Mouse (Mus musculus): Measurements from ENCODE around the gene Agrn. TPM values are rescaled to one million over a fixed set of nuclear protein-coding genes. Genes with fewer than 3 reads are reported as not detected.

Gene Agrn
- 120 and 122 TPM in 2 replicates for polyA plus RNA-seq (2015; fragmentation: Nextera tagmentation; extraction: Ambion mirVana)

DNA sequence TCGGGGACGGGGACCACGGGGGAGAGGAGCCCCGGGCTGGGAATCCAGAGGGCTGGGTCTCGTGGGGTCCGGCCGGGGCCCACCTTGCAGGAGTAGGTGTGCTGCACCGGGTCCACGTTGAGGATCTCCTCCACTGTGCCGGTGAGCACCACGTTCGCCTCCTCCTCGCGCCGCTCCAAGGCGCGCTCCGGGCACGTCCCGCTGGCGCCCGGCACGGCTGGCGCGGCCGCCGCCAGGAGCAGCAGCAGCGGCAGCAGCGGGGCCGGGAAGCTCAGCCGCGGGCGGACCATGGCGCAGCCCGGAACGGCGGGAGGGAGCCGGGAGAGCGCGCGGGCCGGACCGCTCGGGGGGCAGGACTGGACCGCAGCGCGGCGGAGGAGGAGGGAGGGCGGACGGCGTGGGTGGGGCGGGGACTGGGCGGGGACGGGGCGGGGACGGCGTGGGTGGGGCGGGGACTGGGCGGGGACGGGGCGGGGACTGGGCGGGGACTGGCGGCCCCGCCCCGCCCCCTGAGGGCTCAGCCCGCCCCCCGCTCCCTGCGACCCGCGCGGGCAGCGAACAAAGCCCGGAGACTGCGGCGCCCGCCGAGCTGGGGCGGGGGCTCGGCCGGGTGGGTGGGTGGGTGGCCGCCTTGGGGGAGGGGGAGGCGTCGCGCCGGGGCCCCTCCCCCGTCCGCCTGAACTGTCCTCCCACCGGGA, at the start of gene Agrn:
Gene Agrn (minus strand): TSS at position 358 of the 698 bp plus-strand sequence.
- H3K27me3 ChIP-seq: peaks cover 3% of the 10 kb centered on the region; the same call in 1 of the 2 replicates
- H3K4me1 ChIP-seq (replicated peaks): peaks cover 44% of the 10 kb centered on the region
- no peaks in the 10 kb centered on the region for H3K9me3 ChIP-seq
- H3K27ac ChIP-seq (replicated peaks): peak within 1 kb of the TSS; percentile 97
- WGBS: under 1% methylated on average over 33 of the region's 88 CpGs
- peak within 1 kb of the TSS; percentile 95 for H3K9ac ChIP-seq
- peak; percentile 78 for ATAC-seq (ENCODE audit: low read depth)
- H3K36me3 ChIP-seq: peaks cover 29% of the 10 kb centered on the region
- H3K4me3 ChIP-seq: peak within 1 kb of the TSS; percentile 91
- peak within 1 kb of the TSS; percentile 88 for H3K4me2 ChIP-seq

DNA sequence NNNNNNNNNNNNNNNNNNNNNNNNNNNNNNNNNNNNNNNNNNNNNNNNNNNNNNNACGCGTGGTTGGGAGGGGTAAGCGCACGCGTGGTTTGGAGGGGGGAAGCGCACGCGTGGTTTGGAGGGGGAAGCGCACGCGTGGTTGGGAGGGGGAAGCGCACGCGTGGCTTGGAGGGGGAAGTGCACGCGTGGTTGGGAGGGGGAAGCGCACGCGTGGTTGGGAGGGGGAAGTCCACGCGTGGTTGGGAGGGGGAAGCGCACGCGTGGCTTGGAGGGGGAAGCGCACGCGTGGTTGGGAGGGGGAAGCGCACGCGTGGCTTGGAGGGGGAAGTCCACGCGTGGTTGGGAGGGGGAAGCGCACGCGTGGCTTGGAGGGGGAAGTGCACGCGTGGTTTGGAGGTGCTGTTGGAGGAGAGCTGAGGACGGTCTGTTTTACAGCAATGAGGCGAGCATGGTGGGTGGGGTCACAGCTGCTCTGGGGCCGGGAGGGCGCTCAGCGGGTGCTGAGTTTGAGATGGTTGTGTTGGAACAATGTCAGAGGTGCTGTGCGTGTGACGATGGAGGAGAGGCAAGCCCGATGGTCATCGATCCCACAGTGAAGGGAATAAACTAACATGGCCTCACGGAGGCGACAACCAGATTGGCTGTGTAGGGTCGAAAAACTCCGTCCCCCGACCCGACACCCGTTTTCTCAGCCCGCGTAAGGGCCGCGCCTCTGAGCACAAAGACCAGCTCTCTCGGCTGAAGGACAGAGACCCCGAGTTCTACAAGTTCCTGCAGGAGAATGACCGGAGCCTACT, 39.6 kb upstream of the Agrn start:
- Histone ChIP-seq H3K9me3 (no peaks in the 10 kb centered on the region), H3K27ac (replicated peaks) (0 out of 2 replicates have a peak overlapping the region, but pooled peaks have one; percentile 42), H3K9ac (peak overlapping the region; percentile 54; the same call in 1 of the 2 replicates), H3K4me3 (peak overlapping the region; percentile 90), H3K4me1 (replicated peaks) (peaks cover 28% of the 10 kb centered on the region), H3K4me2 (peak overlapping the region; percentile 95), H3K27me3 (no peaks in the 10 kb centered on the region), H3K36me3 (peaks cover 60% of the 10 kb centered on the region)
- 21% methylated on average over 55 of the region's 60 CpGs for WGBS
- ATAC-seq (ENCODE audit: low read depth): no peak

DNA sequence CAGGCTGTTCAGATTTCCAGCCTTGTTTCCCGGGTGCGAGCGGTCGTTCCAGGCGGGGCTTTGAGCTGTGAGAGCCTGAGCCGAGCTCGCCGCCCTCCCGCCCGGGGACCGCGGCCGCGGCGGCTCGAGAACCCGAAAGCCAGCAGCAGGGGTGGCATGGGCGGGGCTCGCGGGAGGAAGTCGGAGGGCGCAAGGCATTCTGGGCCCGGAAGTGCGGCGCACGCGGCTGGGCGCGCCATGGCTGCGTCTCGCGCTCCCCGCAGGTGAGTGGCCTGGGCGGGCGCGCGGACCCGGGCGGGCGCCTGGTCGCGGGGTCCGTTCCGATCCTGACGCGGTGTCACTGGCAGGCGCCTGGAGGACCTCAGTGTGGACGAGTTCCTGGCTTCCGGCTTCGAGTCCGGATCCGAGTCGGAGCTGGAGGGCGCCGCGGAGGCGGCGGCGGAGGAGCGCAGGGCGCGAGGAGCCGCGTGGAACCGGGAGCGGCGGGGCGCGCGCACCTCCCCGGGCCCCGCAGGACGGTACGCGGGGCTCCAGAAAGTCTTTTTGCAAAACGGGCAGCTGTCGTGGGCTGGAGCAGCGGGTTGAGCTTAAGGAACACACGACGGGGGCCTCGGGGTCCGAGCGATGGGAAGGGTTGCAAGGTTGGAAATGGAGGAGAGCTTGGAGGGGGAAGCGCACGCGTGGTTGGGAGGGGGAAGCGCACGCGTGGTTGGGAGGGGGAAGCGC, 38.7 kb upstream of the Agrn start, which contains the start of gene Noc2l:
Gene Noc2l (plus strand): TSS at position 203 of the 726 bp plus-strand sequence.
- under 1% methylated on average over 90 of the region's 90 CpGs for WGBS

DNA sequence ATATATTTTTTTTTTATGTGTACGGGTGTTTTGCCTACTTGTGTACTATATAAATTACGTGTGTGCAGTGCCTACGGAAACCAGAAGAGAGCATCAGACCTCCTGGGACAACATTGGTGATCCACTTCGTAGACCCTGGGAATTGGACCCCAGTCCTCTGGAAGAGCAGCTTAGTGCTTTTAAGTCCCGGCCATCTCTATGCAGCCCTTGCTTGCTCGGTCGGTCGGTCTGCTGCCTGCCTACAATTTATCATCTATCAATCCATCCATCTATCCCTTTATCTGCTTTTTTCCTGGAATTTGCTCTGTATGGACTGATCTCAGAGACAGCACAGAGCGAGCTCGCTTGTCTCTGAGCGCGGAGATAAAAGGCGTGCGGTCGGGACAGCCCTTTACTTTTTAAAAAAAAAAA, 38.1 kb upstream of the Agrn start:
- peaks cover 60% of the 10 kb centered on the region for H3K36me3 ChIP-seq
- peak overlapping the region; percentile 79 for H3K9ac ChIP-seq
- peaks cover 28% of the 10 kb centered on the region for H3K4me1 ChIP-seq (replicated peaks)
- peak; percentile 44 for ATAC-seq (ENCODE audit: low read depth)
- WGBS: under 1% methylated on average over 15 of the region's 15 CpGs
- H3K27ac ChIP-seq (replicated peaks): peak overlapping the region; percentile 94
- peak overlapping the region; percentile 95 for H3K4me2 ChIP-seq
- H3K27me3 ChIP-seq: no peaks in the 10 kb centered on the region
- peak overlapping the region; percentile 90 for H3K4me3 ChIP-seq
- no peaks in the 10 kb centered on the region for H3K9me3 ChIP-seq

More for the DNA sequence above, 38.7 kb upstream of the Agrn start, which contains the start of gene Noc2l:
- H3K4me3 ChIP-seq: peak within 1 kb of the TSS; percentile 90
- H3K9me3 ChIP-seq: no peaks in the 10 kb centered on the region
- peaks cover 60% of the 10 kb centered on the region for H3K36me3 ChIP-seq
- H3K4me1 ChIP-seq (replicated peaks): peaks cover 28% of the 10 kb centered on the region
- peak; percentile 88 for ATAC-seq (ENCODE audit: low read depth)
- H3K27me3 ChIP-seq: no peaks in the 10 kb centered on the region
- peak within 1 kb of the TSS; percentile 95 for H3K4me2 ChIP-seq
- H3K9ac ChIP-seq: peak within 1 kb of the TSS; percentile 86
- H3K27ac ChIP-seq (replicated peaks): peak within 1 kb of the TSS; percentile 94

DNA sequence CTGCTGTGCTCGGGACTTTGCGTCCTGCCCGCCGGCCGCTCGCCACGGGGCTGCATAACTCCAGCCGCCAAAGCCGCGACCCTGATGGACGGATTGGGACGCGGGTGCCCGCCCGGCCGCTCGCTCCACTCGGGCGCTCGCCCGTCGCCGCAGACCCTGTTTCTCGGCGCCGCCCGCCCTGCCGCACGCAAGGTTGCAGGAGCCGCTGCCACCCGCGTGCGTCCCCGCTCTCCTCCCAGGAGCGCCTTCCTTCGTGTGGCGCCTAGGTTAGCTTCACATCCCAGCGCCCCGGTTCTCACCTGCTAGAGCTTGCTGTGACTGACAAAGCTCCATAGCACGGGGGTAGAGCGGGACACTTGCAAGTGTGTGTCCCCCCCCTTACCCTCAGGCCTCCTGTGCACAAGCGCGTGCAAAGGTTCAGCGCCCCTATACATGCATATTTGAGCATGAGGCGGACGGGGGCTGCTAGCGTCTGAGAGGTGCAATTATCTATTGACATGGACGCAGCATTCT, 37.5 kb upstream of the Agrn start, which contains the start of gene Plekhn1:
Gene Plekhn1 (minus strand): TSS at position 157 of the 513 bp plus-strand sequence.
- Histone ChIP-seq H3K4me1 (replicated peaks) (peaks cover 28% of the 10 kb centered on the region), H3K9me3 (no peaks in the 10 kb centered on the region), H3K27ac (replicated peaks) (peak within 1 kb of the TSS; percentile 94), H3K4me3 (peak within 1 kb of the TSS; percentile 90), H3K4me2 (peak within 1 kb of the TSS; percentile 95), H3K9ac (peak within 1 kb of the TSS; percentile 86), H3K36me3 (peaks cover 60% of the 10 kb centered on the region), H3K27me3 (no peaks in the 10 kb centered on the region)
- under 1% methylated on average over 41 of the region's 48 CpGs for WGBS
- ATAC-seq (ENCODE audit: low read depth): peak; percentile 45

DNA sequence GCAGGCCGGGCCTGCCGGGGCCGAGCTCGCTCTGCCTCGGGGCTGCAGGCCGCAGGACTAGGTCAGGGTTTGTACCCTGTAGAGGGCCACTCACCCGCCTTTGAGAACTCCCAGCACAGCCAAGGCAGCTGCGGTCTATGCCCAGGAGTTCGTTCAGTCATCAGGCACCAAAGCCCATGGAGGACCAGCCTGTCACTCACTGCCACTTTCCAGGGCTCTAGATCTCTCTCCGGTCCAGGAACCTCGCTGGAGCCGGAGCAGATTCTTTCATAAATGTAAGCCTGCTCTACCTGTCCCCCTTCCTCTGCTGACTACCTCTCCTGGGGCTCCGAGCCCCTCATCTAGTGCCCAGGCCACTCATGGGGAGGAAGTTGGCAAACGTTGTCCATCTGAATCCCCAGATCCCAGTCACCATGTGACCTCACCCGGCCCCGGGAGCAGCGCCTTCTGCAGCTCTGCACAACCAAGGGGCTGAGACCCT, 36.8 kb upstream of the Agrn start:
- Histone ChIP-seq H3K27me3 (no peaks in the 10 kb centered on the region), H3K4me1 (replicated peaks) (peaks cover 28% of the 10 kb centered on the region), H3K4me3 (peak overlapping the region; percentile 90), H3K27ac (replicated peaks) (peak overlapping the region; percentile 89), H3K36me3 (peaks cover 60% of the 10 kb centered on the region), H3K4me2 (peak overlapping the region; percentile 95), H3K9me3 (no peaks in the 10 kb centered on the region), H3K9ac (peak overlapping the region; percentile 86)
- peak; percentile 32; the same call in 1 of the 2 replicates for ATAC-seq (ENCODE audit: low read depth)
- 1% methylated on average over 17 of the region's 17 CpGs for WGBS

DNA sequence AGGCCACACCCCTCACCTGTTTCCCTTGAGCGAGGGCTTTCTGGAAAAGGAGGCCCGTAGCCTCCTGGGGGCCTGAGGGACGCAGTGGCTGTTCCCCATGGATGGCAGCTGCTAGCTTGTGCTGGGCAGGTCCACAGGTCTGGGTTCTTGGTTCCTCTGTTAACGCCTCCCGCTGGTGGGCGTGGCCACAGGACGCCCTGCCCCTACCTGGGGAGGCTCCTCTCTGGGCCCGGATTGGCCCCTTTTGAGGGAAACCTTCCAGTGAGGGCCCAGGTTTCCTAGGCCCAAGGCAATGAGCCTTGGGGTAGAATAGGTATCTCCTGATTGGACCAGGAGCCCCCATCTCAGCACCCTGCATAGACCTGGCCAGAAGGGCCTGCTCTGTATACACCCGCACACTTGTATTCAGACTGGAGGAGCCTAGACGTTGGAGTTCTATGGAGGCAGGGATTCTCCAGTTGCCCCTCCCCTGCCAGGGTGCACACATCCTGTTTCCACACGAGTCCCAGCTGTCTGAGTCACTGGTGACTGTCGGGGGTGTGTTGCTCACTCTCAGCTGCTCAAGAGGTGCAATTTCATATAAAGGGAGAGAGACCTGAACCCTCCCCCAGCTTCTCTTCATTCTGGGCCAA, 31.2 kb upstream of the Agrn start:
- Histone ChIP-seq H3K4me1 (replicated peaks) (peaks cover 17% of the 10 kb centered on the region), H3K4me2 (no peak overlapping the region; the same call in 1 of the 2 replicates), H3K9ac (peak overlapping the region; percentile 31; the same call in 1 of the 2 replicates), H3K27me3 (no peaks in the 10 kb centered on the region), H3K36me3 (peaks cover 53% of the 10 kb centered on the region), H3K4me3 (no peak overlapping the region), H3K9me3 (no peaks in the 10 kb centered on the region), H3K27ac (replicated peaks) (no peak overlapping the region)
- no peak for ATAC-seq (ENCODE audit: low read depth)
- WGBS: 21% methylated on average over 12 of the region's 12 CpGs

DNA sequence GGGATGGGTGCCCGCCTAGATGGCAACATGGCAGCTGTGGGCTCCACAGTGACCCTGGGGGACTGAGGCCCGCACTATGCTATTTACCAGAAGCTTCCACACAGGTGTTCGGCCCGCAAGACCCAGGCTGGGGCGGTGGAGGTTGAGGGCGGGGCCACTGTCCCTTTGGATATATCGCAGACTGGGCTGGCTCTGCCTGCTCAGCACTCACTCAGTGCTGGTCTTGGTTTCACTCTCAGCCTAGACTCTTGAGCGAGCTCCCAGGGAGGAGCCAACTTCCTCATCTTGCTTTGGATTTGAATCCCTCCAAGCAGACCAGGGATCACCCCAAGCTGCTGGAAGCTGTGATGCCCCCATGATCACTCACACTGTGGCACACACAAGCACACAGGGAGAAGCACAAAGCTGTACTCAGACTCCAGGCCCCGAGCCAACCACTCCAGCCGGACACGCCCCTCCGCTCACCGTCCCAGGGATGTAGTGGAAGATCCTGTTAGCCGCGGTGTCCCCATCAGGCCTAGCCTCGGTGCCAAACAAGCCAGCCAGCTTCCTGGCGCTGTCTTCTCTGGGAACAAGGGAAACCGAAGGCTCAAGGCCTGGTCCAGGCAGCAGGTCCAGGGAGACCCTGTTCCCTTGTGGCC, 30.6 kb upstream of the Agrn start:
- H3K36me3 ChIP-seq: peaks cover 52% of the 10 kb centered on the region
- WGBS: 41% methylated on average over 18 of the region's 18 CpGs

DNA sequence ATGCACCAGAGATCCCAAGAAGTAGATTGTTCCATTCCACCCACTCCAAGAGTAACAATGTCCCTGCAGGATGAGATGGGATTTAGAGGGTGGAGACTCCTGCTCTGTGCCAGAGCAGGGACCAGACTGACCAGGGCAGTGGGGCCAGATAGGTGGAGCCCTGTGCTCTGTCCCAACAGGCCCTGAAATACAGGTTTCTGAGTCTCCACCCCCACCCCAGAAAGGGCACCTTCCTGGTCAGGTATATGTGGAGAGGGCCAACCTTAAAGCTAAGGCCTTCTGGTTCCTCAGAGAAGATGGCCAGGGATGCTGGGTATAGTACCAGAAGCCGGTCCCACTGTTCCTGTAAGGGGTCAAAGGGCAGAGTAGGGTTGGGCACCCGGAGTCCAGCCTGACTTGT, 27.0 kb upstream of the Agrn start:
- no peak for ATAC-seq (ENCODE audit: low read depth)
- peaks cover 41% of the 10 kb centered on the region for H3K36me3 ChIP-seq
- H3K9me3 ChIP-seq: no peaks in the 10 kb centered on the region
- H3K9ac ChIP-seq: no peak overlapping the region
- H3K4me3 ChIP-seq: no peak overlapping the region
- H3K27ac ChIP-seq (replicated peaks): no peak overlapping the region
- H3K4me1 ChIP-seq (replicated peaks): peaks cover 9% of the 10 kb centered on the region
- H3K4me2 ChIP-seq: no peak overlapping the region
- no peaks in the 10 kb centered on the region for H3K27me3 ChIP-seq
- WGBS: 82% methylated on average over 2 of the region's 2 CpGs

More for the DNA sequence above, 30.6 kb upstream of the Agrn start:
- Histone ChIP-seq H3K9ac (peak overlapping the region; percentile 31; the same call in 1 of the 2 replicates), H3K27ac (replicated peaks) (no peak overlapping the region), H3K4me1 (replicated peaks) (peaks cover 11% of the 10 kb centered on the region), H3K9me3 (no peaks in the 10 kb centered on the region), H3K4me3 (no peak overlapping the region), H3K4me2 (no peak overlapping the region; the same call in 1 of the 2 replicates), H3K27me3 (no peaks in the 10 kb centered on the region)
- ATAC-seq (ENCODE audit: low read depth): no peak

DNA sequence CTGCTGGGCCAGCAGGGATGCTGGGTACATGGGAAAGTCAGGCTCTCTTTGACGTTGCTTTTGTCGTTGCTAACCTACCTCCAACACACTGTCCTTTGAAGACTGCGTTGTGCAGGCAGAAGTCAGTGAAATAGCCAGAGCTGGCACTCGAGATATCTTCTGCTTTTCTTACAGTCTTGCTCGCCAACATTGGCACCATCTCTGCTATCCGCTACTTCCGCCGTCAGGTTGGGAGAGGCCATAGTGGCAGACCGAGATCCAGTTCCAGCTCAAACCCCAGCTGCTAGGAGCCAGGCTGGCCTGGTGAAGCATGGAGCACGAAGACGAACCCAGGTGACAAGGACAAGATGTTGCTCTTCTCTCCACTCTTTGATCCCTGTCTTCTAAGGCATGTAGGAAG, 22.6 kb upstream of the Agrn start:
- WGBS: 88% methylated on average over 11 of the region's 11 CpGs
- Histone ChIP-seq H3K4me2 (no peak overlapping the region), H3K36me3 (peaks cover 32% of the 10 kb centered on the region), H3K9me3 (no peaks in the 10 kb centered on the region), H3K4me1 (replicated peaks) (no peaks in the 10 kb centered on the region), H3K4me3 (no peak overlapping the region), H3K27ac (replicated peaks) (no peak overlapping the region), H3K9ac (no peak overlapping the region), H3K27me3 (no peaks in the 10 kb centered on the region)
- no peak for ATAC-seq (ENCODE audit: low read depth)
